Mouse (Mus musculus): ENCODE measurements around the gene Tesc. TPM values are rescaled to one million over a fixed set of nuclear protein-coding genes. Genes with fewer than 3 reads are reported as not detected.

Tesc gene
- polyA plus RNA-seq, 1 experiment from 2014 or later, result 12.1 TPM

- H3K9ac ChIP-seq (ENCODE audit: low read depth, low read length), result no peak overlapping the region
- peaks cover 3% of the 10 kb centered on the region; the same call in 1 of the 2 replicates for H3K27me3 ChIP-seq (replicated peaks; ENCODE audit: control insufficient read depth, insufficient read depth, low read length)
- WGBS, result 31% methylated on average over 12 of the region's 12 CpGs
- H3K27ac ChIP-seq (replicated peaks; ENCODE audit: low read depth, low read length), result no peak overlapping the region
- 0 out of 2 replicates have a peak, but pooled peaks cover 4% of the 10 kb centered on the region for H3K4me1 ChIP-seq (ENCODE audit: control insufficient read depth, insufficient read depth, low read length)
- no peak for DNase-seq (ENCODE audit: low spot score)
- peaks cover 7% of the 10 kb centered on the region for H3K9me3 ChIP-seq (ENCODE audit: control insufficient read depth, low read length)
- no peak overlapping the region for H3K4me2 ChIP-seq (ENCODE audit: low read depth, low read length)
- ATAC-seq (ENCODE audit: low read depth), result no peak
- H3K4me3 ChIP-seq (ENCODE audit: low read depth, low read length), result no peak overlapping the region
- H3K36me3 ChIP-seq (ENCODE audit: control insufficient read depth, insufficient read depth, low read length), result no peaks in the 10 kb centered on the region
Observed at GRCm38 (mm10) chr5:118039241-118039668, 11.7 kb downstream of the Tesc start.

DNA sequence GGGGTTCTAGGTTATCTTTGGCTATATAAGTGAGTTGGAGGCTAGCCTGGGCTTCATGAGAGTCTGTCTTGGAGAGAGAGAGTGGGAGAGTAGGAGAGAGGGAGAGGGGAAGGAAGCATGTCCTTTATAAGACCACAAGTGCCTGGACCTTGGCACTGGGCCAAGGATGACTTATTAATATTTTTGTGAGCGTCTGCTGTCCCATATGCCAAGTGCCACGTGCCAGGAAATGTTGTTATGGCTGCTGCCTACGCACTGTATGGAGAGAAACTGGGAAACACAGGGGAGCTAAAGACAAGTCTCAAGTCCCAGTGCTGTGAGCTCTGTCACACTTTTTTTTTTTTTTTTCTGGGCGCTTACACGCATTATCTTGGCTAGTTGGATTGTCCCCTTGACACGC is 15.1 kb downstream of the Tesc start:
- peaks cover 3% of the 10 kb centered on the region; the same call in 1 of the 2 replicates for H3K27me3 ChIP-seq (replicated peaks; ENCODE audit: control insufficient read depth, insufficient read depth, low read length)
- DNase-seq (ENCODE audit: low spot score) (no peak), ATAC-seq (ENCODE audit: low read depth) (no peak)
- 0 out of 2 replicates have a peak, but pooled peaks cover 4% of the 10 kb centered on the region for H3K4me1 ChIP-seq (ENCODE audit: control insufficient read depth, insufficient read depth, low read length)
- no peak overlapping the region for H3K9ac ChIP-seq (ENCODE audit: low read depth, low read length)
- no peak overlapping the region for H3K4me2 ChIP-seq (ENCODE audit: low read depth, low read length)
- no peaks in the 10 kb centered on the region for H3K36me3 ChIP-seq (ENCODE audit: control insufficient read depth, insufficient read depth, low read length)
- H3K27ac ChIP-seq (replicated peaks; ENCODE audit: low read depth, low read length), result no peak overlapping the region
- no peaks in the 10 kb centered on the region for H3K9me3 ChIP-seq (ENCODE audit: control insufficient read depth, low read length)
- 86% methylated on average over 6 of the region's 6 CpGs for WGBS
- no peak overlapping the region for H3K4me3 ChIP-seq (ENCODE audit: low read depth, low read length)

- Histone ChIP-seq H3K27ac (replicated peaks; ENCODE audit: low read depth, low read length) (no peak overlapping the region), H3K4me1 (ENCODE audit: control insufficient read depth, insufficient read depth, low read length) (no peaks in the 10 kb centered on the region), H3K4me3 (ENCODE audit: low read depth, low read length) (no peak overlapping the region), H3K4me2 (ENCODE audit: low read depth, low read length) (no peak overlapping the region), H3K9ac (ENCODE audit: low read depth, low read length) (no peak overlapping the region), H3K27me3 (replicated peaks; ENCODE audit: control insufficient read depth, insufficient read depth, low read length) (peaks cover 3% of the 10 kb centered on the region; the same call in 1 of the 2 replicates), H3K9me3 (ENCODE audit: control insufficient read depth, low read length) (no peaks in the 10 kb centered on the region), H3K36me3 (ENCODE audit: control insufficient read depth, insufficient read depth, low read length) (no peaks in the 10 kb centered on the region)
- ATAC-seq (ENCODE audit: low read depth), result no peak
- no peak for DNase-seq (ENCODE audit: low spot score)
- WGBS, result 75% methylated on average over 4 of the region's 4 CpGs
Observed at GRCm38 (mm10) chr5:118043761-118044160, 16.2 kb downstream of the Tesc start.

GRCm38 (mm10) chr5:118044907-118045306 is 17.4 kb downstream of the Tesc start:
- no peak overlapping the region for H3K4me2 ChIP-seq (ENCODE audit: low read depth, low read length)
- no peak for ATAC-seq (ENCODE audit: low read depth)
- DNase-seq (ENCODE audit: low spot score), result no peak
- H3K9me3 ChIP-seq (ENCODE audit: control insufficient read depth, low read length), result no peaks in the 10 kb centered on the region
- H3K4me3 ChIP-seq (ENCODE audit: low read depth, low read length), result no peak overlapping the region
- no peaks in the 10 kb centered on the region for H3K4me1 ChIP-seq (ENCODE audit: control insufficient read depth, insufficient read depth, low read length)
- no peak overlapping the region for H3K27ac ChIP-seq (replicated peaks; ENCODE audit: low read depth, low read length)
- H3K27me3 ChIP-seq (replicated peaks; ENCODE audit: control insufficient read depth, insufficient read depth, low read length), result no peaks in the 10 kb centered on the region
- no peaks in the 10 kb centered on the region for H3K36me3 ChIP-seq (ENCODE audit: control insufficient read depth, insufficient read depth, low read length)
- 86% methylated on average over 6 of the region's 6 CpGs for WGBS
- no peak overlapping the region for H3K9ac ChIP-seq (ENCODE audit: low read depth, low read length)

- H3K9me3 ChIP-seq (ENCODE audit: control insufficient read depth, low read length), result no peaks in the 10 kb centered on the region
- H3K36me3 ChIP-seq (ENCODE audit: control insufficient read depth, insufficient read depth, low read length), result no peaks in the 10 kb centered on the region
- no peaks in the 10 kb centered on the region for H3K27me3 ChIP-seq (replicated peaks; ENCODE audit: control insufficient read depth, insufficient read depth, low read length)
- ATAC-seq (ENCODE audit: low read depth) (no peak), DNase-seq (ENCODE audit: low spot score) (no peak)
- no peak overlapping the region for H3K9ac ChIP-seq (ENCODE audit: low read depth, low read length)
- WGBS, result 91% methylated on average over 9 of the region's 9 CpGs
- no peak overlapping the region for H3K27ac ChIP-seq (replicated peaks; ENCODE audit: low read depth, low read length)
- H3K4me1 ChIP-seq (ENCODE audit: control insufficient read depth, insufficient read depth, low read length), result no peaks in the 10 kb centered on the region
- no peak overlapping the region for H3K4me3 ChIP-seq (ENCODE audit: low read depth, low read length)
- no peak overlapping the region for H3K4me2 ChIP-seq (ENCODE audit: low read depth, low read length)
Observed at GRCm38 (mm10) chr5:118045385-118045784, 17.8 kb downstream of the Tesc start.

GRCm38 (mm10) chr5:118047091-118047757 is 19.7 kb downstream of the Tesc start:
- Histone ChIP-seq H3K27me3 (replicated peaks; ENCODE audit: control insufficient read depth, insufficient read depth, low read length) (no peaks in the 10 kb centered on the region), H3K36me3 (ENCODE audit: control insufficient read depth, insufficient read depth, low read length) (no peaks in the 10 kb centered on the region), H3K9ac (ENCODE audit: low read depth, low read length) (no peak overlapping the region), H3K4me3 (ENCODE audit: low read depth, low read length) (no peak overlapping the region), H3K4me2 (ENCODE audit: low read depth, low read length) (no peak overlapping the region), H3K9me3 (ENCODE audit: control insufficient read depth, low read length) (no peaks in the 10 kb centered on the region), H3K4me1 (ENCODE audit: control insufficient read depth, insufficient read depth, low read length) (no peaks in the 10 kb centered on the region), H3K27ac (replicated peaks; ENCODE audit: low read depth, low read length) (no peak overlapping the region)
- no peak for ATAC-seq (ENCODE audit: low read depth)
- DNase-seq (ENCODE audit: low spot score), result no peak
- WGBS, result 85% methylated on average over 14 of the region's 14 CpGs

DNA sequence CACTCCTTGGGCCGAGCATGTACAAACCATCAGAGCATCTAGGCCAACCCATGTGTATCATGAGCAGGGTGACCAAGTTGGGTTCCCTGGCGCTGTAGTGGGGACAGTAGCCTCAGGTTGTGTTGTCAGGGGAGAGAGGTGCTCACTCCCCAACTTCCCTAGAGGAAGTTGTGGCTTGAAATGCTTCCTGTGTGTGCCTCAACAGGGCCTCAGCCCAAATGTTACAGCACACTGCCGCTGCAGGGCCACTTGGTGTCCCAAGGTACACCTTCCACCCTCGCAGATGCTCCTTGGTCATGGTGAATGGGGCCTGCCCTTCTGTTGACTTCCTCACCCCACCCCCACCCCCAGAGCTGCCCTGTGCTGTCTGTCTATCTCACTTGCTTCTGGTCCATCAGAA is 20.9 kb downstream of the Tesc start:
- H3K27me3 ChIP-seq (replicated peaks; ENCODE audit: control insufficient read depth, insufficient read depth, low read length), result no peaks in the 10 kb centered on the region

DNA sequence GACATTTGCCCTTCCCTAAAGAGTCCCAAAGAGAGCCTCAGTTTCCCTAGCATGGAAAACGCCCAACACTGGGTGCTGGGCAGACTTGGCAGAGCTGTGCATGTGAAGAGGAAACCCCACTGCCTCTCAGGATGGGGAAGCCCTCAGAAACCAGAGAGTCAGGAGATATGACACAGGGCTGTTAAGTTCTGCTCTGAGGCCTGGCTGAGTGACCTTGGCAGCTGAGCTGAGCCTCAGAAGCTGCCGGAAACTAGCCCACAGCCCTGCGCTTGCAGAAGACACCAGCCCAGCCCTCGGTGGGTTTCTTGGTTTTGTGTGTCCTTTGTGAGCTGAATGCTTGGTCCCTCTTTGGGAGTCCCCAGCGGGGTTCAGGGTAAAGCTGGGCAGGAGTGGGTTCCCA is 21.4 kb downstream of the Tesc start:
- no peak overlapping the region for H3K4me3 ChIP-seq (ENCODE audit: low read depth, low read length)
- no peak overlapping the region for H3K27ac ChIP-seq (replicated peaks; ENCODE audit: low read depth, low read length)
- no peaks in the 10 kb centered on the region for H3K27me3 ChIP-seq (replicated peaks; ENCODE audit: control insufficient read depth, insufficient read depth, low read length)
- 73% methylated on average over 5 of the region's 5 CpGs for WGBS
- no peak for ATAC-seq (ENCODE audit: low read depth)
- H3K4me2 ChIP-seq (ENCODE audit: low read depth, low read length), result no peak overlapping the region
- H3K9me3 ChIP-seq (ENCODE audit: control insufficient read depth, low read length), result no peaks in the 10 kb centered on the region
- H3K4me1 ChIP-seq (ENCODE audit: control insufficient read depth, insufficient read depth, low read length), result no peaks in the 10 kb centered on the region
- H3K36me3 ChIP-seq (ENCODE audit: control insufficient read depth, insufficient read depth, low read length), result no peaks in the 10 kb centered on the region
- DNase-seq (ENCODE audit: low spot score), result no peak
- H3K9ac ChIP-seq (ENCODE audit: low read depth, low read length), result no peak overlapping the region

More for the DNA sequence above, 20.9 kb downstream of the Tesc start:
- Histone ChIP-seq H3K36me3 (ENCODE audit: control insufficient read depth, insufficient read depth, low read length) (no peaks in the 10 kb centered on the region), H3K9me3 (ENCODE audit: control insufficient read depth, low read length) (no peaks in the 10 kb centered on the region), H3K4me1 (ENCODE audit: control insufficient read depth, insufficient read depth, low read length) (no peaks in the 10 kb centered on the region), H3K4me3 (ENCODE audit: low read depth, low read length) (no peak overlapping the region), H3K4me2 (ENCODE audit: low read depth, low read length) (no peak overlapping the region), H3K27ac (replicated peaks; ENCODE audit: low read depth, low read length) (no peak overlapping the region), H3K9ac (ENCODE audit: low read depth, low read length) (no peak overlapping the region)
- WGBS, result 79% methylated on average over 4 of the region's 4 CpGs
- ATAC-seq (ENCODE audit: low read depth) (no peak), DNase-seq (ENCODE audit: low spot score) (no peak)

GRCm38 (mm10) chr5:118050743-118051142 is 23.2 kb downstream of the Tesc start:
- 79% methylated on average over 4 of the region's 4 CpGs for WGBS
- no peaks in the 10 kb centered on the region for H3K27me3 ChIP-seq (replicated peaks; ENCODE audit: control insufficient read depth, insufficient read depth, low read length)
- H3K4me1 ChIP-seq (ENCODE audit: control insufficient read depth, insufficient read depth, low read length), result no peaks in the 10 kb centered on the region
- DNase-seq (ENCODE audit: low spot score) (no peak), ATAC-seq (ENCODE audit: low read depth) (no peak)
- no peak overlapping the region for H3K9ac ChIP-seq (ENCODE audit: low read depth, low read length)
- no peaks in the 10 kb centered on the region for H3K9me3 ChIP-seq (ENCODE audit: control insufficient read depth, low read length)
- no peak overlapping the region for H3K4me3 ChIP-seq (ENCODE audit: low read depth, low read length)
- H3K4me2 ChIP-seq (ENCODE audit: low read depth, low read length), result no peak overlapping the region
- no peak overlapping the region for H3K27ac ChIP-seq (replicated peaks; ENCODE audit: low read depth, low read length)
- no peaks in the 10 kb centered on the region for H3K36me3 ChIP-seq (ENCODE audit: control insufficient read depth, insufficient read depth, low read length)

All from embryonic facial prominence, embryonic 14.5 days (tissue).